Mouse (Mus musculus) gastrocnemius, adult 2 months (tissue): ENCODE results near the gene Golga3. TPM values are rescaled to one million over a fixed set of nuclear protein-coding genes. Genes with fewer than 3 reads are reported as not detected.

Source experiments
- DNase-seq: peaks from one replicate; pipeline ENCODE4 v3.0.0; 2022
- H3K27ac ChIP-seq: fragments of 200-600 bp; 2 replicates; pipeline ENCODE4 v1.8.1; 2022; ENCODE audit warnings: mild to moderate bottlenecking
- H3K4me3 ChIP-seq: fragments of 200-600 bp; 2 replicates; pipeline ENCODE4 v1.8.1; 2022; ENCODE audit warnings: mild to moderate bottlenecking, moderate library complexity
- CTCF ChIP-seq: fragments of 200-600 bp; IDR thresholded peaks from 2 replicates; pipeline ENCODE4 v1.8.1; 2022; ENCODE audit warnings: antibody characterized with exemption, mild to moderate bottlenecking, moderate library complexity
- intact Hi-C: fragments of 180-260 bp; cut with DNase I; formaldehyde crosslinking; loops from one replicate; pipeline ENCODE4 v1.15.1; 2025
- total RNA-seq, 2 experiments: library from RNA; stranded (reverse); gene quantifications; 2 replicates each; pipeline ENCODE4 v1.2.3; 2021

Gene Golga3
- total RNA-seq, 2 experiments from 2014 or later, result 40.8 to 42.0 TPM

GRCm38 (mm10) chr5:110266941-110267340, 90.4 kb downstream of the Golga3 start:
- H3K4me3 ChIP-seq, result no peak overlapping the region
- H3K27ac ChIP-seq, result no peak overlapping the region
- no peak for TF ChIP-seq CTCF
- intact Hi-C loops, result loop anchor here (5.0 kb wide), 1 partner anchor 35 kb away; the partner anchor contains the start of gene Ankle2
- DNase-seq, result no peak

- peak within 1 kb of the TSS; percentile 94 for H3K27ac ChIP-seq
- peak; percentile 84 for TF ChIP-seq CTCF
- peak; percentile 96 for DNase-seq
- peak within 1 kb of the TSS; percentile 80 for H3K4me3 ChIP-seq
- intact Hi-C loops, result loop anchor here (2.0 to 5.0 kb wide), 2 partner anchors 17 to 37 kb away; partner anchors contain the start of genes Ankle2, Pole and Pxmp2
Measured at GRCm38 (mm10) chr5:110269141-110270101, 92.9 kb downstream of the Golga3 start, which contains the start of gene Pgam5. TSS of gene Pgam5 (minus strand) at chr5:110269913.

- peak; percentile 16 for DNase-seq
- Histone ChIP-seq H3K4me3 (no peak overlapping the region; the same call in none of the 2 replicates), H3K27ac (peak overlapping the region; percentile 94)
- no peak for TF ChIP-seq CTCF
- intact Hi-C loops, result no loop called here
Measured at GRCm38 (mm10) chr5:110270242-110270641, 93.7 kb downstream of the Golga3 start.

GRCm38 (mm10) chr5:110274147-110274546, 97.6 kb downstream of the Golga3 start:
- TF ChIP-seq CTCF, result no peak
- H3K27ac ChIP-seq, result no peak overlapping the region
- DNase-seq, result no peak
- intact Hi-C loops, result no loop called here
- H3K4me3 ChIP-seq, result no peak overlapping the region

DNA sequence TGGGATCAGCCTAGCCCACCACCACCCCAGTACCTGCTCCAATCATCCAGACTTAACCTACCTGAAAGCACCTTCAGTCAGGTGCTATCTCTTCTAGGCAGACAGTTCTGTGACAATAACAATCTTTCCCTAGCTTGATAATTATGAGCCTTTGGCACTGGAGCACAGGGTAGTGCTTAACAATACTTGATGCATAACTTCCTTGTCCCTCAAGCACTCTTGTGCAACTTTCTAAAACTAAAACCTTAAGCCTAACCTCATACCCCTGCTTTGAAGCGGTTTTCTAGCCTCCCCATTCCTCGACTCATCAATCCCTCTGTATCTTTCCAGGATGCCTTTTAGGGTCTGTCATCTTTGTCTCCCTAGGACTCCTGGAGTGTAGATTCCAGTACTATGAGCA, 98.3 kb downstream of the Golga3 start:
- no peak for DNase-seq
- Histone ChIP-seq H3K27ac (no peak overlapping the region), H3K4me3 (no peak overlapping the region)
- intact Hi-C loops, result no loop called here
- no peak for TF ChIP-seq CTCF

Other genes with a start within 250 kb of the Golga3 start
- 1 to 10 TPM; 7.0 to 8.6 TPM for gene Zfp932, start 180.2 kb upstream of the Golga3 start, total RNA-seq
- 1 to 10 TPM; 1.4 to 1.5 TPM for gene Gm17655, start 104.2 kb upstream of the Golga3 start, total RNA-seq
- under 1 TPM; 0.10 to 0.25 TPM for gene Gm35315, start 82.3 kb upstream of the Golga3 start, total RNA-seq
- not detected for gene Plcxd1, start 76.7 kb upstream of the Golga3 start, total RNA-seq
- 10 to 100 TPM; 13.0 to 16.4 TPM for gene Gtpbp6, start 68.5 kb upstream of the Golga3 start, total RNA-seq
- gene Zfp605, start 66.6 kb upstream of the Golga3 start, total RNA-seq, result 1 to 10 TPM; 4.1 to 4.2 TPM
- gene Chfr, start 40.9 kb upstream of the Golga3 start, total RNA-seq, result 10 to 100 TPM; 13.3 to 14.5 TPM
- gene Ankle2, start 54.3 kb downstream of the Golga3 start, total RNA-seq, result 10 to 100 TPM; 29.4 to 33.3 TPM
- 10 to 100 TPM; 24.2 to 29.7 TPM for gene Pgam5, start 93.2 kb downstream of the Golga3 start, total RNA-seq
- 10 to 100 TPM; 37.2 to 72.5 TPM for gene Pxmp2, start 109.5 kb downstream of the Golga3 start, total RNA-seq
- gene Pole, start 109.6 kb downstream of the Golga3 start, total RNA-seq, result 1 to 10 TPM; 1.6 to 2.0 TPM
- not detected for gene P2rx2, start 166.5 kb downstream of the Golga3 start, total RNA-seq
- gene Lrcol1, start 168.0 kb downstream of the Golga3 start, total RNA-seq, result not detected